Mouse (Mus musculus): ENCODE data around the gene Sftpa1.

Sftpa1 gene

GRCm38 (mm10) chr14:41146035-41146434, 14.5 kb downstream of the Sftpa1 start:
- H3K4me1 ChIP-seq (replicated peaks; ENCODE audit: low read depth, low read length): no peaks in the 10 kb centered on the region
- TF ChIP-seq CTCF (conservative IDR thresholded peaks at IDR 0.05; ENCODE audit: low read length) (no peak), POU5F1 (IDR thresholded peaks at IDR 0.05; ENCODE audit: borderline replicate concordance, low read length) (no peak), NANOG (IDR thresholded peaks at IDR 0.05; ENCODE audit: borderline replicate concordance, low read length) (no peak)
- no peak overlapping the region for H3K4me3 ChIP-seq (replicated peaks; ENCODE audit: low read length)
- H3K27me3 ChIP-seq (ENCODE audit: insufficient read depth, low read length): no peaks in the 10 kb centered on the region
- no peaks in the 10 kb centered on the region for H3K9me3 ChIP-seq (ENCODE audit: low read length)
- no peaks in the 10 kb centered on the region for H3K36me3 ChIP-seq (ENCODE audit: insufficient read depth, low read length)

DNA sequence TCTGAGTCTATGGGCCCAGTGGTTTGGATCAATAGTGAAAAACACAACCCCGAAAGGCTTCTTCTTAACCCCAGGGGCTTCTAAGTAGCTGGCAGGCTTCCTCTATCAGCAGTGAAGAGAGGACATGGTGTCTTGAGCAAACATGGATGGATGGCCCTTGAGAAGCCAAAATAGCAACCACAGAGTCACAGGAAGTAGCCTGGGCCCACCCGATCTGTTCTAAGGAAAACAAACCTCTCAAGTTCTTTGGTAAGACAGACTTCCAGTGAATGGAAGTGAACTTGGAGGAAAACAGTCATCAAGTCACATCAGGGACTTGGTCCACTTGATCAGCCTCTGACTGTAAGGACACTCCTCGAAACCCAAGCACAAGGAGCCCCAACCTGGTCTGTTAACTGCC, 15.3 kb downstream of the Sftpa1 start:
- Histone ChIP-seq H3K4me3 (replicated peaks; ENCODE audit: low read length) (no peak overlapping the region), H3K9me3 (ENCODE audit: low read length) (no peaks in the 10 kb centered on the region), H3K4me1 (replicated peaks; ENCODE audit: low read depth, low read length) (no peaks in the 10 kb centered on the region), H3K27me3 (ENCODE audit: insufficient read depth, low read length) (no peaks in the 10 kb centered on the region), H3K36me3 (ENCODE audit: insufficient read depth, low read length) (no peaks in the 10 kb centered on the region)
- TF ChIP-seq POU5F1 (IDR thresholded peaks at IDR 0.05; ENCODE audit: borderline replicate concordance, low read length) (no peak), CTCF (conservative IDR thresholded peaks at IDR 0.05; ENCODE audit: low read length) (no peak), NANOG (IDR thresholded peaks at IDR 0.05; ENCODE audit: borderline replicate concordance, low read length) (no peak)

DNA sequence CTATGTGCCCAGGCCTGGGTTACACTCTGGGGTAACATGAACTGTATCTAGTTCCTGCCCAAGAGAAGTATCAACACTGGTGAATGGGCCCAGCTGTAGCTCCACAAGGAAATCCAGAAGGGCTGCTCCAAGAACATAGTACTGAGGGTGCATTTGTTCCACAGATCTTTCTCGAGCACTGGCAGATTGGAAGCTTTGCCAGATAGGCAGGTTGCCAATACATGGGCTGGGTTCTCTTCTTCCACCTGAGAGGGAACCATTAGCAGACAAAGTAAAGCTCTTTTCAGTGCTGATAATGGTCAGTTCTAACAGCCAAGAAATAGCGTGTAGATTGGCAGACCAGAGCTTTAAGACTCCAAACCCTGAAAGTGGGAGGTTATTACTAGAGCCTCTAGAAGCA, 15.8 kb downstream of the Sftpa1 start:
- Histone ChIP-seq H3K4me3 (replicated peaks; ENCODE audit: low read length) (no peak overlapping the region), H3K36me3 (ENCODE audit: insufficient read depth, low read length) (no peaks in the 10 kb centered on the region), H3K27me3 (ENCODE audit: insufficient read depth, low read length) (no peaks in the 10 kb centered on the region), H3K4me1 (replicated peaks; ENCODE audit: low read depth, low read length) (no peaks in the 10 kb centered on the region), H3K9me3 (ENCODE audit: low read length) (no peaks in the 10 kb centered on the region)
- no peak for TF ChIP-seq POU5F1 (IDR thresholded peaks at IDR 0.05; ENCODE audit: borderline replicate concordance, low read length)
- TF ChIP-seq NANOG (IDR thresholded peaks at IDR 0.05; ENCODE audit: borderline replicate concordance, low read length): no peak

DNA sequence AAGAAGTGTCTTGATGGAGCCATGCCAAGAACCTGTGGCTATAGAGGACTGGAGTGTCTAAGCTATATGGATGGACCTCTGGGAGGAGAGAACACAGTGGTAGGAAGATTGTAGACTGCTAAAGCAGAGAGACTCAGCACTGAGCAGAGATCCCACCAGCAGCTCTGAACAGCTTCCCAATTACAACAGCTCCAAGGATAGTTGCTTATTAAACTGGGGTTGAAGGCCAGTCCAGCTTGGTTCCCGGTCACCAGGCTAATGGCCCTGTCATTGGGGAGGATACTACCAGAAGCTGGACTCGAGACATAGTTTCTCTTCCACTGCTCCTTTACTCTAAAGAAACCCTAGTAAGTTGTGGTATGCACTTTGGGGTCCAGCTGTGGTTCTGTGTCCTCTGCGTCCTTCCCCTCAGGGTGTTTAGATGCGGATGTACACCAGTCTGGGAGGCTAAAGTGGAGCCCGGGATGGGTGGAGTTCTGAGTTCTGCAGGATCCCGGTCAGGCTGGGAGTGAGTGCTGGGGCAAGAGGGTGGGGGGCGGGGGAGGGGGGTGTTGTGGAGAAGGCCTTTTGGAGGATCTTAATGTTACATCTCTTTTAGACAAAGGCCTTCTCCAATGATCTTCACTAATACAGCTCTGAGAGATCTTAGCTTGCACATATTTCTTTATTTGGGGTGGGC, 19.8 kb downstream of the Sftpa1 start, which contains the start of gene Mbl1:
Gene Mbl1 (plus strand): TSS at position 239 of the 679 bp plus-strand sequence.
- Histone ChIP-seq H3K4me3 (replicated peaks; ENCODE audit: low read length) (no peak within 1 kb of the TSS), H3K4me1 (replicated peaks; ENCODE audit: low read depth, low read length) (no peaks in the 10 kb centered on the region), H3K27me3 (ENCODE audit: insufficient read depth, low read length) (no peaks in the 10 kb centered on the region), H3K9me3 (ENCODE audit: low read length) (no peaks in the 10 kb centered on the region), H3K36me3 (ENCODE audit: insufficient read depth, low read length) (no peaks in the 10 kb centered on the region)
- TF ChIP-seq CTCF (conservative IDR thresholded peaks at IDR 0.05; ENCODE audit: low read length): no peak
- TF ChIP-seq POU5F1 (IDR thresholded peaks at IDR 0.05; ENCODE audit: borderline replicate concordance, low read length): no peak
- no peak for TF ChIP-seq NANOG (IDR thresholded peaks at IDR 0.05; ENCODE audit: borderline replicate concordance, low read length)

DNA sequence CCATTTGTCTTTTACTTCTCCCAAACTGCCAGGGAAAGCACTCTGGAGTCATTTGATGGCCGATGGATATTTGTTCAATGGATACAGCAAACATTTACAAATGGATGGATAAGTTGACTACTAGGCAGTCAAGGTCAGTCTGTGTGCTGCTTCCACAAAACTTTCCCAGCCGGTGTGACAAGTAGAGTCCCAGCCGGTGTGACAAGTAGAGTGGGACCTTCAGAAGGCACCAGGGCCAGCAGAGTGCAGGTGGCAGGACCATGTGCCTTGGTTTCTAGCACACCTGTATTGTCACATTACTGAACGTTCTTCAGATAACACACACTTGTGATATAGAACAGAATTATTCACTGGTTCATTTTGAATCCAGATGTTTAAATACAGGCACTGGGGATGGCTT, 28.5 kb downstream of the Sftpa1 start:
- no peaks in the 10 kb centered on the region for H3K36me3 ChIP-seq (ENCODE audit: insufficient read depth, low read length)
- no peaks in the 10 kb centered on the region for H3K9me3 ChIP-seq (ENCODE audit: low read length)
- no peak overlapping the region for H3K4me3 ChIP-seq (replicated peaks; ENCODE audit: low read length)
- H3K4me1 ChIP-seq (replicated peaks; ENCODE audit: low read depth, low read length): no peaks in the 10 kb centered on the region
- no peak for TF ChIP-seq POU5F1 (IDR thresholded peaks at IDR 0.05; ENCODE audit: borderline replicate concordance, low read length)
- TF ChIP-seq NANOG (IDR thresholded peaks at IDR 0.05; ENCODE audit: borderline replicate concordance, low read length): no peak
- TF ChIP-seq CTCF (conservative IDR thresholded peaks at IDR 0.05; ENCODE audit: low read length): no peak
- H3K27me3 ChIP-seq (ENCODE audit: insufficient read depth, low read length): no peaks in the 10 kb centered on the region

GRCm38 (mm10) chr14:41160743-41161142, 29.2 kb downstream of the Sftpa1 start:
- Histone ChIP-seq H3K4me3 (replicated peaks; ENCODE audit: low read length) (no peak overlapping the region), H3K9me3 (ENCODE audit: low read length) (no peaks in the 10 kb centered on the region), H3K27me3 (ENCODE audit: insufficient read depth, low read length) (no peaks in the 10 kb centered on the region), H3K4me1 (replicated peaks; ENCODE audit: low read depth, low read length) (no peaks in the 10 kb centered on the region), H3K36me3 (ENCODE audit: insufficient read depth, low read length) (no peaks in the 10 kb centered on the region)
- TF ChIP-seq CTCF (conservative IDR thresholded peaks at IDR 0.05; ENCODE audit: low read length) (no peak), POU5F1 (IDR thresholded peaks at IDR 0.05; ENCODE audit: borderline replicate concordance, low read length) (no peak), NANOG (IDR thresholded peaks at IDR 0.05; ENCODE audit: borderline replicate concordance, low read length) (no peak)

DNA sequence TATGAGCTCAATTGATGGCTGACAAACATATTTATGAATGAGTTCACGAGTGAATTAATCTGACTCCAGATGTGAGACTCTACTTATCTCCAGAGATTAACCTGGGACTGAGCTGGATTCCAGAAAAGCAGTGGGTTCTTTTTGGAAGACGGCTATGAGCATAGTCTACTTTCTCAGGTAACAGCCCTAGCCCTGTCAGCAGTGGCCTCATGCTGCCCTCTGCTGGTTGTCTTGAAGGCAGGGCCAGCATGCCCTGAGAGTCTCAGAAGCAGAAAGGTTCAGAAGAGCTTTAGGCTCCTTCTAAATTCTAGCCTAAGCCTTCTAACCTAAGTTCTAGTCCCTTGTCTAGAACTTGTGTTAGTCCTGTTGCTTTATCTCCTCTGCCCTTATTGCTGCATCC, 31.1 kb downstream of the Sftpa1 start:
- H3K4me3 ChIP-seq (replicated peaks; ENCODE audit: low read length): no peak overlapping the region
- no peaks in the 10 kb centered on the region for H3K27me3 ChIP-seq (ENCODE audit: insufficient read depth, low read length)
- H3K4me1 ChIP-seq (replicated peaks; ENCODE audit: low read depth, low read length): no peaks in the 10 kb centered on the region
- TF ChIP-seq POU5F1 (IDR thresholded peaks at IDR 0.05; ENCODE audit: borderline replicate concordance, low read length) (no peak), CTCF (conservative IDR thresholded peaks at IDR 0.05; ENCODE audit: low read length) (peak; percentile 70)
- H3K9me3 ChIP-seq (ENCODE audit: low read length): no peaks in the 10 kb centered on the region
- no peaks in the 10 kb centered on the region for H3K36me3 ChIP-seq (ENCODE audit: insufficient read depth, low read length)

DNA sequence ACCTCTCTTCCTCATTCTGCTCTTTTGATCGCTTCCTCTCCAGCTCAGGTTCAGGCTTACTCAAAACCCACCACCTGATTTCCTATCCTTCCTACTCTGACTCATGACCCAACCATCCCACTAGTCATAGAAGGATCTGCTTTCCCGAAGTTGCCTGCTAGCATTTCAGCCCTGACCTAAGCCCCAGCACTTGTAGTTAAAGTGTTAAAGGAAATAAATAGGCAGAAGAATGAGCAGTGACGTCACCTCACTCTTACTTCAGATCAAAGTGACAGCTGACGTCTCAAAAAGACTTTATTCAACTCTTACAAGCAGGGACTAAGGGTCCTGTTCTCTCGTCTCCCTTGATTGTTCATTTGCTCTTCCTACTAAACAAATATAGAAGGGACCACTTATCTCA, 35.7 kb downstream of the Sftpa1 start:
- Histone ChIP-seq H3K4me3 (replicated peaks; ENCODE audit: low read length) (no peak overlapping the region), H3K36me3 (ENCODE audit: insufficient read depth, low read length) (no peaks in the 10 kb centered on the region), H3K9me3 (ENCODE audit: low read length) (no peaks in the 10 kb centered on the region), H3K4me1 (replicated peaks; ENCODE audit: low read depth, low read length) (no peaks in the 10 kb centered on the region), H3K27me3 (ENCODE audit: insufficient read depth, low read length) (no peaks in the 10 kb centered on the region)
- TF ChIP-seq NANOG (IDR thresholded peaks at IDR 0.05; ENCODE audit: borderline replicate concordance, low read length): no peak
- no peak for TF ChIP-seq POU5F1 (IDR thresholded peaks at IDR 0.05; ENCODE audit: borderline replicate concordance, low read length)
- TF ChIP-seq CTCF (conservative IDR thresholded peaks at IDR 0.05; ENCODE audit: low read length): no peak

GRCm38 (mm10) chr14:41168567-41168966, 37.0 kb downstream of the Sftpa1 start:
- no peaks in the 10 kb centered on the region for H3K36me3 ChIP-seq (ENCODE audit: insufficient read depth, low read length)
- no peaks in the 10 kb centered on the region for H3K9me3 ChIP-seq (ENCODE audit: low read length)
- no peaks in the 10 kb centered on the region for H3K4me1 ChIP-seq (replicated peaks; ENCODE audit: low read depth, low read length)
- H3K4me3 ChIP-seq (replicated peaks; ENCODE audit: low read length): no peak overlapping the region
- no peak for TF ChIP-seq CTCF (conservative IDR thresholded peaks at IDR 0.05; ENCODE audit: low read length)
- TF ChIP-seq POU5F1 (IDR thresholded peaks at IDR 0.05; ENCODE audit: borderline replicate concordance, low read length): no peak
- TF ChIP-seq NANOG (IDR thresholded peaks at IDR 0.05; ENCODE audit: borderline replicate concordance, low read length): no peak
- no peaks in the 10 kb centered on the region for H3K27me3 ChIP-seq (ENCODE audit: insufficient read depth, low read length)

Data from E14TG2a.4 (cell line).